Comparison of ENCODE assay signal across 16 mouse cellular contexts in the genomic region with DNA sequence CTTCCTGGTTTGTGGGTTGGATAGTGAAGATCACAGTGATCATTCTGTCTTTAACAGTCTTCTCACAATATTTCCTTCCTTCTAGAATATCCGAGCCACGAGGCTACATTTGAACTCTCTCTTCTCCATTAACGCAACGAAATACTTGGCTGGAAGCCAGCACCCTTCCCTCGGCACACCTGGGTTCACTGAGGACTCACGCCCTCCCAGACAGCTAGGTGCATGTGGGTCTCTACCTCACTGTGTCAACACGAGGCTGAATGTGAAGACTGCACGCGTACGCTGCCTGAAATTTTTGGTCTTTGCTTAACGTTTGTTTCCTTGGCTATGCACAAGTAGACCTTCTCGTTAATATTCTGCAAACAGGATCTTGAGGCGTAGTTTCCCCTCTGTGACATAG. TPM values are rescaled to one million over a fixed set of nuclear protein-coding genes. Genes with fewer than 3 reads are reported as not detected.
"Had no signal": no experiment of that assay in that cellular context is flagged by ENCODE, and none has a peak within 500 bp of the region (broad histone marks: within the 10 kb centered on the region; RNA-seq: fewer than 3 reads in every experiment).

No protein-coding gene starts in this region.

- H3K9me3 ChIP-seq: kidney, embryonic 15.5 days; limb, embryonic 12.5 days; liver, embryonic 13.5 days; megakaryocyte, embryonic 14.5 days; midbrain, embryonic 15.5 days; neural tube, embryonic 12.5 days had no signal

- H3K9ac ChIP-seq: kidney, embryonic 15.5 days; limb, embryonic 12.5 days; liver, embryonic 13.5 days; liver, postnatal 0 days; midbrain, embryonic 15.5 days; neural tube, embryonic 12.5 days had no signal

- DNase-seq: kidney, postnatal 14 days; liver; liver, embryonic 13.5 days; liver, postnatal 0 days; lung, postnatal 14 days; spleen, adult 18-20 months; thymus, postnatal 36 days had no signal

- H3K4me2 ChIP-seq: kidney, embryonic 15.5 days; limb, embryonic 12.5 days; liver, embryonic 13.5 days; midbrain, embryonic 11.5 days; midbrain, embryonic 15.5 days; neural tube, embryonic 12.5 days had no signal

- ATAC-seq: liver, postnatal 0 days; midbrain, embryonic 15.5 days had no signal

- H3K36me3 ChIP-seq: kidney, embryonic 15.5 days; limb, embryonic 12.5 days; liver, embryonic 13.5 days; midbrain, embryonic 15.5 days; neural tube, embryonic 12.5 days had no signal

- H3K4me1 ChIP-seq: kidney, embryonic 15.5 days; limb, embryonic 12.5 days; liver, embryonic 13.5 days; megakaryocyte, embryonic 14.5 days; midbrain, embryonic 15.5 days; neural tube, embryonic 12.5 days had no signal

- H3K4me3 ChIP-seq: kidney, embryonic 15.5 days; limb, embryonic 12.5 days; liver, embryonic 13.5 days; megakaryocyte, embryonic 14.5 days; midbrain, embryonic 15.5 days; neural tube, embryonic 12.5 days had no signal

- H3K27ac ChIP-seq: kidney, embryonic 15.5 days; limb, embryonic 12.5 days; liver, embryonic 13.5 days; macrophage; midbrain, embryonic 15.5 days; neural tube, embryonic 12.5 days had no signal

- H3K27me3 ChIP-seq: kidney, embryonic 15.5 days; liver, embryonic 13.5 days; midbrain, embryonic 15.5 days; neural tube, embryonic 12.5 days had no signal

RNA-seq across cellular contexts. Expression of gene B3galt5, which starts 7.2 kb away (rescaled TPM):
- total RNA-seq: monocyte, adult 5-6 weeks; neutrophil, adult 5-6 weeks had no signal
- polyA plus RNA-seq: liver, postnatal 0 days; macrophage had no signal

RNA-seq across cellular contexts. Expression of gene Sh3bgr, which starts 28.2 kb away (rescaled TPM):
- total RNA-seq: monocyte, adult 5-6 weeks; neutrophil, adult 5-6 weeks had no signal
- polyA plus RNA-seq: liver, postnatal 0 days; macrophage had no signal

RNA-seq across cellular contexts. Expression of gene Lca5l, which starts 36.4 kb away (rescaled TPM):
- total RNA-seq: monocyte, adult 5-6 weeks; neutrophil, adult 5-6 weeks had no signal
- polyA plus RNA-seq: macrophage had no signal
